Mouse (Mus musculus): ENCODE data around the gene Bmp8b. TPM values are rescaled to one million over a fixed set of nuclear protein-coding genes. Genes with fewer than 3 reads are reported as not detected.

The Bmp8b gene
- polyA plus RNA-seq, 1 experiment from 2014 or later = 0.30 TPM

GRCm38 (mm10) chr4:123139513-123140154 lies 34.7 kb downstream of the Bmp8b start, which contains the start of gene Ppie:
TSS of gene Ppie (minus strand) at chr4:123139951.
- Histone ChIP-seq H3K27me3 (replicated peaks; ENCODE audit: control insufficient read depth, insufficient read depth, low read length) (no peaks in the 10 kb centered on the region), H3K9ac (ENCODE audit: low read depth, low read length) (peak within 1 kb of the TSS; percentile 55), H3K4me1 (replicated peaks; ENCODE audit: control insufficient read depth, insufficient read depth, low read length) (peaks cover 9% of the 10 kb centered on the region; the same call in 1 of the 2 replicates), H3K9me3 (ENCODE audit: control insufficient read depth) (no peaks in the 10 kb centered on the region), H3K4me2 (replicated peaks; ENCODE audit: low read depth) (peak within 1 kb of the TSS; percentile 90), H3K36me3 (ENCODE audit: control insufficient read depth, insufficient read depth) (peaks cover 16% of the 10 kb centered on the region), H3K4me3 (ENCODE audit: low read depth, low read length) (peak within 1 kb of the TSS; percentile 76), H3K27ac (ENCODE audit: low read depth, low read length) (peak within 1 kb of the TSS; percentile 79)
- peak; percentile 97 for ATAC-seq
- WGBS = under 1% methylated on average over 34 of the region's 34 CpGs
- peak; percentile 53 for TF ChIP-seq CTCF (IDR thresholded peaks at IDR 0.05; ENCODE audit: low read depth)

GRCm38 (mm10) chr4:123147446-123148150 lies 42.6 kb downstream of the Bmp8b start:
- no peak for ATAC-seq
- 66% methylated on average over 5 of the region's 5 CpGs for WGBS

GRCm38 (mm10) chr4:123152003-123152402 lies 47.0 kb downstream of the Bmp8b start:
- Histone ChIP-seq H3K27ac (ENCODE audit: low read depth, low read length) (no peak overlapping the region), H3K9me3 (ENCODE audit: control insufficient read depth) (no peaks in the 10 kb centered on the region), H3K4me2 (replicated peaks; ENCODE audit: low read depth) (no peak overlapping the region), H3K27me3 (replicated peaks; ENCODE audit: control insufficient read depth, insufficient read depth, low read length) (no peaks in the 10 kb centered on the region), H3K4me3 (ENCODE audit: low read depth, low read length) (no peak overlapping the region), H3K4me1 (replicated peaks; ENCODE audit: control insufficient read depth, insufficient read depth, low read length) (no peaks in the 10 kb centered on the region), H3K36me3 (ENCODE audit: control insufficient read depth, insufficient read depth) (no peaks in the 10 kb centered on the region), H3K9ac (ENCODE audit: low read depth, low read length) (no peak overlapping the region)
- TF ChIP-seq CTCF (IDR thresholded peaks at IDR 0.05; ENCODE audit: low read depth) = peak; percentile 23; the same call in 1 of the 2 replicates
- 80% methylated on average over 4 of the region's 4 CpGs for WGBS
- ATAC-seq = no peak

More at GRCm38 (mm10) chr4:123147446-123148150, 42.6 kb downstream of the Bmp8b start:
- Histone ChIP-seq H3K9me3 (ENCODE audit: control insufficient read depth) (no peaks in the 10 kb centered on the region), H3K36me3 (ENCODE audit: control insufficient read depth, insufficient read depth) (no peaks in the 10 kb centered on the region), H3K9ac (ENCODE audit: low read depth, low read length) (no peak overlapping the region), H3K27ac (ENCODE audit: low read depth, low read length) (no peak overlapping the region), H3K27me3 (replicated peaks; ENCODE audit: control insufficient read depth, insufficient read depth, low read length) (no peaks in the 10 kb centered on the region), H3K4me3 (ENCODE audit: low read depth, low read length) (no peak overlapping the region), H3K4me1 (replicated peaks; ENCODE audit: control insufficient read depth, insufficient read depth, low read length) (no peaks in the 10 kb centered on the region), H3K4me2 (replicated peaks; ENCODE audit: low read depth) (no peak overlapping the region)
- TF ChIP-seq CTCF (IDR thresholded peaks at IDR 0.05; ENCODE audit: low read depth) = no peak

GRCm38 (mm10) chr4:123152976-123153375 lies 48.0 kb downstream of the Bmp8b start:
- H3K4me3 ChIP-seq (ENCODE audit: low read depth, low read length) = no peak overlapping the region
- no peak for ATAC-seq

GRCm38 (mm10) chr4:123155004-123155403 lies 50.0 kb downstream of the Bmp8b start:
- Histone ChIP-seq H3K27me3 (replicated peaks; ENCODE audit: control insufficient read depth, insufficient read depth, low read length) (no peaks in the 10 kb centered on the region), H3K4me2 (replicated peaks; ENCODE audit: low read depth) (no peak overlapping the region), H3K4me3 (ENCODE audit: low read depth, low read length) (no peak overlapping the region), H3K36me3 (ENCODE audit: control insufficient read depth, insufficient read depth) (no peaks in the 10 kb centered on the region), H3K9ac (ENCODE audit: low read depth, low read length) (no peak overlapping the region), H3K9me3 (ENCODE audit: control insufficient read depth) (no peaks in the 10 kb centered on the region), H3K4me1 (replicated peaks; ENCODE audit: control insufficient read depth, insufficient read depth, low read length) (no peaks in the 10 kb centered on the region), H3K27ac (ENCODE audit: low read depth, low read length) (no peak overlapping the region)
- 14% methylated on average over 4 of the region's 4 CpGs for WGBS
- peak; percentile 73 for TF ChIP-seq CTCF (IDR thresholded peaks at IDR 0.05; ENCODE audit: low read depth)
- ATAC-seq = peak; percentile 72

More at GRCm38 (mm10) chr4:123152976-123153375, 48.0 kb downstream of the Bmp8b start:
- no peaks in the 10 kb centered on the region for H3K9me3 ChIP-seq (ENCODE audit: control insufficient read depth)
- no peaks in the 10 kb centered on the region for H3K4me1 ChIP-seq (replicated peaks; ENCODE audit: control insufficient read depth, insufficient read depth, low read length)
- H3K36me3 ChIP-seq (ENCODE audit: control insufficient read depth, insufficient read depth) = no peaks in the 10 kb centered on the region
- H3K27me3 ChIP-seq (replicated peaks; ENCODE audit: control insufficient read depth, insufficient read depth, low read length) = no peaks in the 10 kb centered on the region
- 55% methylated on average over 5 of the region's 5 CpGs for WGBS
- TF ChIP-seq CTCF (IDR thresholded peaks at IDR 0.05; ENCODE audit: low read depth) = no peak
- no peak overlapping the region for H3K9ac ChIP-seq (ENCODE audit: low read depth, low read length)
- H3K4me2 ChIP-seq (replicated peaks; ENCODE audit: low read depth) = no peak overlapping the region
- no peak overlapping the region for H3K27ac ChIP-seq (ENCODE audit: low read depth, low read length)

- peak; percentile 86 for ATAC-seq
- H3K4me1 ChIP-seq (replicated peaks; ENCODE audit: control insufficient read depth, insufficient read depth, low read length) = no peaks in the 10 kb centered on the region
- H3K9ac ChIP-seq (ENCODE audit: low read depth, low read length) = no peak overlapping the region
- no peak overlapping the region for H3K4me2 ChIP-seq (replicated peaks; ENCODE audit: low read depth)
- no peak overlapping the region for H3K4me3 ChIP-seq (ENCODE audit: low read depth, low read length)
- WGBS = 31% methylated on average over 2 of the region's 2 CpGs
- no peaks in the 10 kb centered on the region for H3K9me3 ChIP-seq (ENCODE audit: control insufficient read depth)
- no peak for TF ChIP-seq CTCF (IDR thresholded peaks at IDR 0.05; ENCODE audit: low read depth)
- no peak overlapping the region for H3K27ac ChIP-seq (ENCODE audit: low read depth, low read length)
- H3K27me3 ChIP-seq (replicated peaks; ENCODE audit: control insufficient read depth, insufficient read depth, low read length) = no peaks in the 10 kb centered on the region
- no peaks in the 10 kb centered on the region for H3K36me3 ChIP-seq (ENCODE audit: control insufficient read depth, insufficient read depth)
Measured at GRCm38 (mm10) chr4:123155427-123155826, 50.5 kb downstream of the Bmp8b start.
